Mouse (Mus musculus) cortical plate, adult 2 months (tissue): ENCODE measurements around the gene Gp1ba.

Experiments used
- CTCF ChIP-seq: fragments of 200-500 bp; IDR thresholded peaks from 2 replicates; pipeline ENCODE4 v1.5.1; 2011; ENCODE audit warnings: mild to moderate bottlenecking, control low read depth, low read length; ENCODE audit not compliant: insufficient read depth; ENCODE audit errors: extremely low read depth
- POLR2A ChIP-seq: fragments of 200-500 bp; IDR thresholded peaks from 2 replicates; pipeline ENCODE4 v1.6.1; 2011; ENCODE audit warnings: mild to moderate bottlenecking, low read length, control low read depth; ENCODE audit not compliant: insufficient read depth; ENCODE audit errors: extremely low read depth

DNA sequence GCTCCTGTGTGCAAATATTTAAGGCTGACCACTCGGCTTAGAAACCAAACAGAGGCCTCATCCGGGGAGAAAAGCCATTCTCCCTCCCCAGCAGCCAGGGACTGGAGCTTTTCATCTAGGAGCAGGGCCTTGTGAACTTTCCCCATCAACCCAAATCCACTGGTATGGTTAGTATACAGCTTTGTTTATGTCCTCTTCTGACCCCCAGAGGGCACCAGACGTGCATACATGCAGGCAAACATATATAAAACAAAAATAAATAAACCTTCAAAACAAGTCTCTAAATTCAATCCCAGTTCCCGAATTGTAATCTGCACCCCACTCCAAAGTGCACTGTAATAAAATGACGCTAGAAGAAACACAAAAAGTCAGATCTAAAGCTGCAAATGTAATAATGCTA, 9.4 kb upstream of the Gp1ba start:
- TF ChIP-seq CTCF (no peak; the same call in 1 of the 2 replicates), POLR2A (no peak)
